Mouse (Mus musculus): ENCODE results near the gene Spam1.

Spam1 gene

GRCm38 (mm10) chr6:24790888-24791287, at the start of gene Spam1:
Gene Spam1, plus strand, starts transcription at chr6:24791188.
- no peak for DNase-seq

- no peak for DNase-seq
These were observed 43.0 kb upstream of the Spam1 start, which contains the start of gene Hyal4 for GRCm38 (mm10) chr6:24748029-24748428. Gene Hyal4, plus strand, starts transcription at chr6:24748329.

GRCm38 (mm10) chr6:24759281-24759680, 31.7 kb upstream of the Spam1 start:
- DNase-seq, result no peak

GRCm38 (mm10) chr6:24766261-24766660, 24.7 kb upstream of the Spam1 start:
- no peak for DNase-seq

GRCm38 (mm10) chr6:24779182-24779581, 11.8 kb upstream of the Spam1 start:
- no peak for DNase-seq

GRCm38 (mm10) chr6:24822070-24822469, 31.1 kb downstream of the Spam1 start:
- no peak for DNase-seq

Data from liver (tissue).